11 mouse cellular contexts compared by ENCODE assay signal in genomic region chr6:112823096-112823495, GRCm38 (mm10).
A peak's percentile ranks its signal among the peaks of the same experiment; 100 is the strongest.
DNase-seq lines count a peak whose midpoint lies in the region; ATAC-seq and TF ChIP-seq lines count a peak whose summit lies in the region.
"Had no signal": no experiment of that assay in that cellular context is flagged by ENCODE, and none has a peak within 500 bp of the region (broad histone marks: within the 10 kb centered on the region; RNA-seq: fewer than 3 reads in every experiment).

No protein-coding gene starts in this region.

- ATAC-seq in hindbrain, embryonic 12.5 days (ENCODE audit: low FRiP score): no peak
- ATAC-seq in hindbrain, embryonic 11.5 days (ENCODE audit: low FRiP score): no peak
- ATAC-seq in forebrain, embryonic 14.5 days: peak; percentile 45; the same call in 1 of the 2 replicates
- no peak for ATAC-seq in stomach, postnatal 0 days (ENCODE audit: low FRiP score, low TSS enrichment)

- H3K36me3 ChIP-seq in hindbrain, embryonic 12.5 days: peaks cover 8% of the 10 kb centered on the region; the same call in 1 of the 2 replicates
- H3K36me3 ChIP-seq in hindbrain, embryonic 11.5 days (ENCODE audit: control insufficient read depth, insufficient read depth, low read length): no peaks in the 10 kb centered on the region
- 0 out of 2 replicates have a peak, but pooled peaks cover 5% of the 10 kb centered on the region for H3K36me3 ChIP-seq in forebrain, embryonic 14.5 days (ENCODE audit: control insufficient read depth, insufficient read depth, low read length)
- no peaks in the 10 kb centered on the region for H3K36me3 ChIP-seq in stomach, postnatal 0 days (ENCODE audit: control insufficient read depth, insufficient read depth, low read length)

- H3K4me3 ChIP-seq in hindbrain, embryonic 12.5 days: no peak overlapping the region
- no peak overlapping the region for H3K4me3 ChIP-seq in hindbrain, embryonic 11.5 days (ENCODE audit: low read depth, low read length)
- no peak overlapping the region for H3K4me3 ChIP-seq in forebrain, embryonic 14.5 days (ENCODE audit: low read depth, low read length)
- no peak overlapping the region for H3K4me3 ChIP-seq in stomach, postnatal 0 days (ENCODE audit: low read depth, low read length)
- H3K4me3 ChIP-seq: erythroblast, embryonic 14.5 days had no signal

- H3K27ac ChIP-seq in hindbrain, embryonic 12.5 days: 0 out of 2 replicates have a peak overlapping the region, but pooled peaks have one; percentile 40
- no peak overlapping the region for H3K27ac ChIP-seq in hindbrain, embryonic 11.5 days (ENCODE audit: low read depth, low read length)
- peak overlapping the region; percentile 50; the same call in 1 of the 2 replicates for H3K27ac ChIP-seq in forebrain, embryonic 14.5 days (ENCODE audit: low read depth, low read length)
- H3K27ac ChIP-seq in stomach, postnatal 0 days (replicated peaks): no peak overlapping the region

- no peak overlapping the region for H3K9ac ChIP-seq in hindbrain, embryonic 12.5 days
- no peak overlapping the region for H3K9ac ChIP-seq in hindbrain, embryonic 11.5 days (ENCODE audit: low read depth, low read length)
- no peak overlapping the region for H3K9ac ChIP-seq in forebrain, embryonic 14.5 days (ENCODE audit: low read length)
- no peak overlapping the region for H3K9ac ChIP-seq in stomach, postnatal 0 days (ENCODE audit: low read length)

- no peaks in the 10 kb centered on the region for H3K9me3 ChIP-seq in hindbrain, embryonic 12.5 days (replicated peaks)
- H3K9me3 ChIP-seq in hindbrain, embryonic 11.5 days (ENCODE audit: control insufficient read depth, low read length): no peaks in the 10 kb centered on the region
- no peaks in the 10 kb centered on the region for H3K9me3 ChIP-seq in forebrain, embryonic 14.5 days (replicated peaks; ENCODE audit: control insufficient read depth, low read length)
- no peaks in the 10 kb centered on the region for H3K9me3 ChIP-seq in stomach, postnatal 0 days (ENCODE audit: control insufficient read depth, low read length)

- TF ChIP-seq CTCF in stomach, postnatal 0 days (IDR thresholded peaks at IDR 0.05; ENCODE audit: low read depth): no peak

- TF ChIP-seq EP300 in stomach, postnatal 0 days (optimal IDR thresholded peaks at IDR 0.05): no peak

- no peaks in the 10 kb centered on the region for H3K27me3 ChIP-seq in hindbrain, embryonic 12.5 days
- H3K27me3 ChIP-seq in hindbrain, embryonic 11.5 days (ENCODE audit: control insufficient read depth, insufficient read depth, low read length): no peaks in the 10 kb centered on the region
- H3K27me3 ChIP-seq in forebrain, embryonic 14.5 days (replicated peaks; ENCODE audit: control insufficient read depth, insufficient read depth, low read length): no peaks in the 10 kb centered on the region
- no peaks in the 10 kb centered on the region for H3K27me3 ChIP-seq in stomach, postnatal 0 days (ENCODE audit: control insufficient read depth, insufficient read depth, low read length)

- 89% methylated on average over 6 of the region's 6 CpGs for WGBS in hindbrain, embryonic 12.5 days
- 91% methylated on average over 6 of the region's 6 CpGs for WGBS in hindbrain, embryonic 11.5 days
- WGBS in forebrain, embryonic 14.5 days: 78% methylated on average over 6 of the region's 6 CpGs
- WGBS in stomach, postnatal 0 days: 71% methylated on average over 6 of the region's 6 CpGs

- peaks cover 31% of the 10 kb centered on the region for H3K4me1 ChIP-seq in hindbrain, embryonic 12.5 days
- no peaks in the 10 kb centered on the region; the same call in 1 of the 2 replicates for H3K4me1 ChIP-seq in hindbrain, embryonic 11.5 days (replicated peaks; ENCODE audit: control insufficient read depth, insufficient read depth, low read length)
- H3K4me1 ChIP-seq in forebrain, embryonic 14.5 days (ENCODE audit: control insufficient read depth, insufficient read depth, low read length): peaks cover 13% of the 10 kb centered on the region
- no peaks in the 10 kb centered on the region for H3K4me1 ChIP-seq in stomach, postnatal 0 days (replicated peaks; ENCODE audit: control insufficient read depth, insufficient read depth)

- H3K4me2 ChIP-seq in hindbrain, embryonic 12.5 days (replicated peaks): no peak overlapping the region
- H3K4me2 ChIP-seq in hindbrain, embryonic 11.5 days (replicated peaks; ENCODE audit: low read depth, low read length): no peak overlapping the region
- no peak overlapping the region for H3K4me2 ChIP-seq in forebrain, embryonic 14.5 days (ENCODE audit: low read length)
- H3K4me2 ChIP-seq in stomach, postnatal 0 days (replicated peaks; ENCODE audit: low read depth): no peak overlapping the region

- DNase-seq in hindbrain, embryonic 11.5 days (ENCODE audit: low spot score): no peak
- peak; percentile 74 for DNase-seq in forebrain, embryonic 14.5 days (ENCODE audit: low spot score)
- peak; percentile 42 to 60 for DNase-seq in layer of hippocampus, postnatal 10 days (ENCODE audit: low spot score in 2 of 2)
- DNase-seq in right cerebral cortex, postnatal 25 days: peak; percentile 84
- no peak for DNase-seq in kidney, adult 8-10 months
- DNase-seq in stomach, postnatal 0 days (ENCODE audit: low spot score): no peak
- no peak for DNase-seq in urinary bladder, postnatal 4 days (ENCODE audit: low spot score in 2 of 2)
- DNase-seq: lung, postnatal 36 days; thymus, adult 2 months had no signal

Comparison
In these comparisons a context has a peak if more than half of its experiments do, and no peak if none do; other contexts are left out.
1. H3K27ac ChIP-seq: peak in hindbrain, embryonic 12.5 days (single experiment) and forebrain, embryonic 14.5 days (single experiment); none in hindbrain, embryonic 11.5 days (single experiment) and stomach, postnatal 0 days (single experiment).
2. DNase-seq: peak in forebrain, embryonic 14.5 days (single experiment), layer of hippocampus, postnatal 10 days (2 of 2) and right cerebral cortex, postnatal 25 days (single experiment); none in hindbrain, embryonic 11.5 days (single experiment), kidney, adult 8-10 months (0 of 2), stomach, postnatal 0 days (single experiment) and urinary bladder, postnatal 4 days (0 of 2).